Mouse (Mus musculus) hindbrain, embryonic 15.5 days (tissue): ENCODE measurements at regions not wholly inside any gene's neighbourhood (a gene's known extent, or its start where the extent isn't known, plus 50 kb on each side); places are given as distances from the start of the nearest gene placed in this dataset.

ENCODE experiments used
- ATAC-seq: fragments of 200-750 bp; cut with Nextera tagmentation; 2 replicates; pipeline ENCODE4 v1.8.0; 2017; ENCODE audit warnings: low read depth, moderate number of reproducible peaks, moderate TSS enrichment; ENCODE audit not compliant: low FRiP score
- H3K27ac ChIP-seq: fragments of 300-500 bp; sonication (generic); replicated peaks from 2 replicates; pipeline ENCODE4 v1.5.1; 2015; ENCODE audit warnings: mild to moderate bottlenecking, inconsistent platforms
- H3K27me3 ChIP-seq: fragments of 300-500 bp; sonication (generic); 2 replicates; pipeline ENCODE4 v1.6.1; 2015; ENCODE audit warnings: control low read depth, inconsistent platforms
- H3K36me3 ChIP-seq: fragments of 300-500 bp; sonication (generic); 2 replicates; pipeline ENCODE4 v1.6.1; 2015; ENCODE audit warnings: control low read depth, inconsistent platforms
- H3K4me1 ChIP-seq: fragments of 300-500 bp; sonication (generic); replicated peaks from 2 replicates; pipeline ENCODE4 v1.6.1; 2015; ENCODE audit warnings: control low read depth, inconsistent platforms
- H3K4me2 ChIP-seq: fragments of 300-500 bp; sonication (generic); 2 replicates; pipeline ENCODE4 v1.6.1; 2015; ENCODE audit warnings: moderate library complexity, mild to moderate bottlenecking, inconsistent platforms
- H3K4me3 ChIP-seq: fragments of 300-500 bp; sonication (generic); 2 replicates; pipeline ENCODE4 v1.5.1; 2015; ENCODE audit warnings: mild to moderate bottlenecking, inconsistent platforms
- H3K9ac ChIP-seq: fragments of 300-500 bp; sonication (generic); 2 replicates; pipeline ENCODE4 v1.6.1; 2015; ENCODE audit warnings: inconsistent platforms
- H3K9me3 ChIP-seq: fragments of 300-500 bp; sonication (generic); 2 replicates; pipeline ENCODE4 v1.6.1; 2016; ENCODE audit warnings: control low read depth, inconsistent platforms
- WGBS: fragments of 180-500 bp; shearing (Covaris S2); methylation state at CpG from one replicate; pipeline ENCODE4 v1.1.7; 2015; 5-methylcytosine and 5-hydroxymethylcytosine counted together

- H3K36me3 ChIP-seq, result no peaks in the 10 kb centered on the region
- WGBS, result 59% methylated on average over 8 of the region's 8 CpGs
- H3K4me3 ChIP-seq, result no peak overlapping the region
- no peak overlapping the region for H3K4me2 ChIP-seq
- H3K4me1 ChIP-seq, result no peaks in the 10 kb centered on the region
- ATAC-seq, result no peak
- no peak overlapping the region for H3K27ac ChIP-seq
- no peak overlapping the region for H3K9ac ChIP-seq
- H3K9me3 ChIP-seq, result no peaks in the 10 kb centered on the region
- H3K27me3 ChIP-seq, result no peaks in the 10 kb centered on the region
Observed at GRCm38 (mm10) chr19:54756681-54757257, 370.3 kb downstream of the Gpam start.

GRCm38 (mm10) chr19:54755451-54755850 is 371.6 kb downstream of the Gpam start:
- Histone ChIP-seq H3K9ac (no peak overlapping the region), H3K4me2 (no peak overlapping the region), H3K4me3 (no peak overlapping the region), H3K9me3 (no peaks in the 10 kb centered on the region), H3K27ac (no peak overlapping the region), H3K4me1 (no peaks in the 10 kb centered on the region), H3K36me3 (no peaks in the 10 kb centered on the region), H3K27me3 (no peaks in the 10 kb centered on the region)
- 44% methylated on average over 2 of the region's 2 CpGs for WGBS
- no peak for ATAC-seq

GRCm38 (mm10) chr19:54733938-54734337 is 393.1 kb downstream of the Gpam start:
- H3K27ac ChIP-seq, result no peak overlapping the region
- no peaks in the 10 kb centered on the region for H3K4me1 ChIP-seq
- H3K27me3 ChIP-seq, result no peaks in the 10 kb centered on the region
- H3K9me3 ChIP-seq, result 0 out of 2 replicates have a peak, but pooled peaks cover 4% of the 10 kb centered on the region
- H3K4me2 ChIP-seq, result no peak overlapping the region
- no peak overlapping the region for H3K9ac ChIP-seq
- WGBS, result 91% methylated on average over 2 of the region's 2 CpGs
- ATAC-seq, result no peak
- H3K4me3 ChIP-seq, result no peak overlapping the region
- H3K36me3 ChIP-seq, result no peaks in the 10 kb centered on the region

GRCm38 (mm10) chr19:54731749-54732148 is 395.3 kb downstream of the Gpam start:
- Histone ChIP-seq H3K9me3 (0 out of 2 replicates have a peak, but pooled peaks cover 2% of the 10 kb centered on the region), H3K27me3 (no peaks in the 10 kb centered on the region), H3K4me2 (no peak overlapping the region), H3K4me3 (no peak overlapping the region), H3K9ac (no peak overlapping the region), H3K4me1 (no peaks in the 10 kb centered on the region), H3K36me3 (no peaks in the 10 kb centered on the region), H3K27ac (no peak overlapping the region)
- ATAC-seq, result no peak
- 62% methylated on average over 8 of the region's 8 CpGs for WGBS

- Histone ChIP-seq H3K27me3 (no peaks in the 10 kb centered on the region), H3K9me3 (no peaks in the 10 kb centered on the region), H3K27ac (no peak overlapping the region), H3K36me3 (no peaks in the 10 kb centered on the region), H3K4me3 (no peak overlapping the region), H3K4me1 (no peaks in the 10 kb centered on the region), H3K9ac (no peak overlapping the region), H3K4me2 (no peak overlapping the region)
- ATAC-seq, result no peak
- 85% methylated on average over 2 of the region's 2 CpGs for WGBS
Observed at GRCm38 (mm10) chr19:54731315-54731714, 395.7 kb downstream of the Gpam start.

GRCm38 (mm10) chr19:54730801-54731200 is 396.2 kb downstream of the Gpam start:
- no peaks in the 10 kb centered on the region for H3K36me3 ChIP-seq
- H3K4me3 ChIP-seq, result no peak overlapping the region
- no peaks in the 10 kb centered on the region for H3K9me3 ChIP-seq
- no peaks in the 10 kb centered on the region for H3K27me3 ChIP-seq
- ATAC-seq, result no peak
- no peak overlapping the region for H3K9ac ChIP-seq
- WGBS, result 90% methylated on average over 2 of the region's 2 CpGs
- H3K4me2 ChIP-seq, result no peak overlapping the region
- no peak overlapping the region for H3K27ac ChIP-seq
- H3K4me1 ChIP-seq, result no peaks in the 10 kb centered on the region

- Histone ChIP-seq H3K4me1 (no peaks in the 10 kb centered on the region), H3K4me3 (no peak overlapping the region), H3K27me3 (no peaks in the 10 kb centered on the region), H3K9me3 (no peaks in the 10 kb centered on the region), H3K4me2 (no peak overlapping the region), H3K36me3 (no peaks in the 10 kb centered on the region), H3K27ac (no peak overlapping the region), H3K9ac (no peak overlapping the region)
- ATAC-seq, result no peak
- WGBS, result 89% methylated on average over 2 of the region's 2 CpGs
Observed at GRCm38 (mm10) chr19:54730296-54730695, 396.7 kb downstream of the Gpam start.

GRCm38 (mm10) chr19:54722091-54722490 is 404.9 kb downstream of the Gpam start:
- 57% methylated on average over 2 of the region's 2 CpGs for whole genome bisulfite sequencing
- H3K9ac ChIP-seq, result no peak overlapping the region
- H3K4me3 ChIP-seq, result no peak overlapping the region
- H3K36me3 ChIP-seq, result no peaks in the 10 kb centered on the region
- no peaks in the 10 kb centered on the region for H3K4me1 ChIP-seq
- no peak for ATAC-seq
- H3K27ac ChIP-seq, result no peak overlapping the region
- no peaks in the 10 kb centered on the region for H3K9me3 ChIP-seq
- no peak overlapping the region for H3K4me2 ChIP-seq
- H3K27me3 ChIP-seq, result no peaks in the 10 kb centered on the region

GRCm38 (mm10) chr19:54697411-54697810 is 429.6 kb downstream of the Gpam start:
- no peaks in the 10 kb centered on the region for H3K9me3 ChIP-seq
- no peak overlapping the region for H3K4me2 ChIP-seq
- no peaks in the 10 kb centered on the region for H3K36me3 ChIP-seq
- 90% methylated on average over 8 of the region's 8 CpGs for WGBS
- H3K4me1 ChIP-seq, result no peaks in the 10 kb centered on the region
- no peak overlapping the region for H3K9ac ChIP-seq
- H3K4me3 ChIP-seq, result no peak overlapping the region
- H3K27me3 ChIP-seq, result no peaks in the 10 kb centered on the region
- ATAC-seq, result no peak
- no peak overlapping the region for H3K27ac ChIP-seq

- H3K4me3 ChIP-seq, result no peak overlapping the region
- H3K36me3 ChIP-seq, result no peaks in the 10 kb centered on the region
- no peak overlapping the region for H3K4me2 ChIP-seq
- WGBS, result 93% methylated on average over 3 of the region's 3 CpGs
- no peaks in the 10 kb centered on the region for H3K9me3 ChIP-seq
- no peak overlapping the region for H3K9ac ChIP-seq
- H3K4me1 ChIP-seq, result no peaks in the 10 kb centered on the region
- no peak for ATAC-seq
- H3K27me3 ChIP-seq, result no peaks in the 10 kb centered on the region
- no peak overlapping the region for H3K27ac ChIP-seq
Observed at GRCm38 (mm10) chr19:54693714-54694113, 433.3 kb downstream of the Gpam start.

GRCm38 (mm10) chr19:54693094-54693493 is 433.9 kb downstream of the Gpam start:
- 97% methylated on average over 1 of the region's 1 CpGs for WGBS
- no peak overlapping the region for H3K9ac ChIP-seq
- no peaks in the 10 kb centered on the region for H3K9me3 ChIP-seq
- H3K4me3 ChIP-seq, result no peak overlapping the region
- no peak overlapping the region for H3K27ac ChIP-seq
- no peak overlapping the region for H3K4me2 ChIP-seq
- no peaks in the 10 kb centered on the region for H3K4me1 ChIP-seq
- H3K36me3 ChIP-seq, result no peaks in the 10 kb centered on the region
- ATAC-seq, result no peak
- H3K27me3 ChIP-seq, result no peaks in the 10 kb centered on the region

GRCm38 (mm10) chr19:54691861-54692260 is 435.2 kb downstream of the Gpam start:
- H3K9me3 ChIP-seq, result no peaks in the 10 kb centered on the region
- no peak overlapping the region for H3K27ac ChIP-seq
- no peaks in the 10 kb centered on the region for H3K36me3 ChIP-seq
- H3K9ac ChIP-seq, result no peak overlapping the region
- H3K4me2 ChIP-seq, result no peak overlapping the region
- no peaks in the 10 kb centered on the region for H3K4me1 ChIP-seq
- H3K27me3 ChIP-seq, result no peaks in the 10 kb centered on the region
- 90% methylated on average over 1 of the region's 1 CpGs for WGBS
- H3K4me3 ChIP-seq, result no peak overlapping the region
- ATAC-seq, result no peak

GRCm38 (mm10) chr19:54688630-54689029 is 438.4 kb downstream of the Gpam start:
- no peak overlapping the region for H3K4me2 ChIP-seq
- ATAC-seq, result no peak
- H3K4me3 ChIP-seq, result no peak overlapping the region

More at GRCm38 (mm10) chr19:54688630-54689029, 438.4 kb downstream of the Gpam start:
- Histone ChIP-seq H3K9ac (no peak overlapping the region), H3K4me1 (no peaks in the 10 kb centered on the region), H3K9me3 (no peaks in the 10 kb centered on the region), H3K27ac (no peak overlapping the region), H3K27me3 (no peaks in the 10 kb centered on the region), H3K36me3 (no peaks in the 10 kb centered on the region)
